Mouse (Mus musculus): ENCODE measurements around the gene Bard1.

Gene Bard1

DNA sequence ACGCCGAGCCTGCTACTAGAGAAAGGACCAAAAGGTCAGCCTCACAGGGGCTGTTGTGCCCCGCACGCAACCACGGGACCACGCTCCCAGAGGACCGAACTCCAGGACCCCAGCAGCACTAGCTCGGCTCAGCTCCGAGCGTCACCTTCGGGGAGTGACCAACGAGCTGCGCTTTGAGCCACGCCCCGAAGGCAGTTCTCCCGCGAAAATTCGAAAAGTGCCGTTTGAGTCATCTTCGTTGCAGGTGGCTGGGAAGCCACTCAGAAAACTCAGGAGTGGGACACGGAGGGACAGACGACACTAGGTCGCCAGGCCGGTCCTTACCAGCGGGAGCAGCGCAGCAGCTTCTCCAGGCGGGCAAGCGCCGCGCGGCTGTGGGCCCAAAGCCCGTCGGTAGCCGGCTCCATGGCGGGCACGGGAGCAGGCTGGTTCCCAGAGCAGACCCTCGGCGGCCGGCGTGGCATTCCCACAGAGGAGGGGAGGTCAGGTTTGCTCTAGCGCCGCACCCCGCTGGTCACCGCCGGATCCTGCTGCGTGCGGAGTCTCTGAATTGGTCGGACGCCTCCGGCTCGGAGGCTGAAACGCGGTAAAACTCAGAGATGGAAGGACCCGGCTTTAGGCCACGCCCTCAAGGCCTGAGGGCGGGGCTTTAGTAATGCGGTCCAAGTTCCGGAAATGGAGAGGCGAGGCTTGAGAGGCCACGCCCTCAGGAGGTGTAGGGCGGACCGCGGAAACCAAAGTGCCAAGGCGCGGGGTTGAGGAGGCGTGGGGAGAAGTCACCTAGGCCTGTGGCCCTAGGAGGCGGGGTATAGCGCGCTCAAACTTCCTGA is at the start of gene Bard1:
Gene Bard1, minus strand, starts transcription at position 803 of the 830 bp plus-strand sequence.
- DNase-seq (ENCODE audit: low spot score), result peak; percentile 31

DNA sequence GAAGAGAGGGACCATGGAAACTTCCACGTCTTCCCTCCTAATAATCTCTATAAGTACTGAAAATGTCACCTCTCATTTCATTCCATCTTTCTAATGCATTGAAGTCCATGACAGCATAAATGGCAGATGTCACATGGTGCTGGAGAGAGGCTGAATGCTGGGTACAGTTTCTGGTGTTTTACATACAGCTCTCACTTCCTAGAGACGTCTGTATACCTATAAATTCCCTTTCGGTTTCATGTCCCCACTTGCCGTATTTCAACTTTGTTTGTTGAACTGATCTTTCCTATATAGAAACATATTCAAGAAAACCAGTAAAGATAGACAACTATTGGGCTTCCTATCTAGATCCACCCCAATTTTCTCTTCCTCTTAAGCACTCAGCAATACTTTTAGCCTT is 24.2 kb upstream of the Bard1 start:
- DNase-seq (ENCODE audit: low spot score), result no peak

- DNase-seq (ENCODE audit: low spot score), result no peak
Observed at GRCm38 (mm10) chr1:71118511-71118910, 15.6 kb upstream of the Bard1 start.

GRCm38 (mm10) chr1:71117253-71117652 is 14.3 kb upstream of the Bard1 start:
- DNase-seq (ENCODE audit: low spot score), result no peak

DNA sequence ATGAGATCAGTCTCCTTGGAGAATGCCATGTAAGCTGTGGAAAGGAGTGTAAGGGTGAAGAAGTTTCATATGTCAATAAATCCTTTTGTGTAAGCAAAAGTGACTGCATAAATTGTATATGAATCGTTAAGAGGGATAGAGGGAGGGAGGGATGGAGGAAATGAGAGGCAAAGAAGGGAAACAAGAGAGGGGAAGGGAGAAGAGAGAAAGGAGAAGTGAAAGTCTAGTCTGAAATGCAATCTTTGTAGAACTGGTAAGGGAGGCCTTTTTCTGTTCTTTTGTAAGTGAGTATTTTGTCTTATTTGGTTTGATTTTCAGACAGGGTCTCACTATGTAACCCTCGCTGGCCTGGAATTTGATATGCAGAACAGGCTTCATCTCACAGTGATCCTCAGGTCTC is 12.8 kb upstream of the Bard1 start:
- DNase-seq (ENCODE audit: low spot score), result no peak

GRCm38 (mm10) chr1:71109858-71110257 is 6.9 kb upstream of the Bard1 start:
- no peak for DNase-seq (ENCODE audit: low spot score)

DNA sequence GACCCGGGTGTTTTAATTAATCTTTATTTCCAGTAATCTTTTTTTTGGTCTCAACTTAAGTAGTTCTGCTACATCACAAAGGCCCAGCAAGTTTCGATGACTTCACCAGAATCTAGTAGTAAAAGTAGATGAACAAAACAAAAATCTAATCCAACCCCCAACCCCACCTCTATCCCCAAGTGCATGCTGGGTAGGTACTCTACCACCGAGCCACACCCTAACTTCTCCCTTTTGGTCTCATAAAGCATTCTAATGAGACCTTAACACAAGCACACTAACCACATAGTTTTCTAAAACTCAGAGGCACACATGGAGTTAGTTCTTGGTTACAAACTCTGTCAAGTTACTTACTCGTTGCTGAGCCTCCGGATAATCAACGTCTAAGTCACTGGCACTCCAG is 3.2 kb upstream of the Bard1 start:
- no peak for DNase-seq (ENCODE audit: low spot score)

- no peak for DNase-seq (ENCODE audit: low spot score)
Observed at GRCm38 (mm10) chr1:71105724-71106123, 2.8 kb upstream of the Bard1 start.

DNA sequence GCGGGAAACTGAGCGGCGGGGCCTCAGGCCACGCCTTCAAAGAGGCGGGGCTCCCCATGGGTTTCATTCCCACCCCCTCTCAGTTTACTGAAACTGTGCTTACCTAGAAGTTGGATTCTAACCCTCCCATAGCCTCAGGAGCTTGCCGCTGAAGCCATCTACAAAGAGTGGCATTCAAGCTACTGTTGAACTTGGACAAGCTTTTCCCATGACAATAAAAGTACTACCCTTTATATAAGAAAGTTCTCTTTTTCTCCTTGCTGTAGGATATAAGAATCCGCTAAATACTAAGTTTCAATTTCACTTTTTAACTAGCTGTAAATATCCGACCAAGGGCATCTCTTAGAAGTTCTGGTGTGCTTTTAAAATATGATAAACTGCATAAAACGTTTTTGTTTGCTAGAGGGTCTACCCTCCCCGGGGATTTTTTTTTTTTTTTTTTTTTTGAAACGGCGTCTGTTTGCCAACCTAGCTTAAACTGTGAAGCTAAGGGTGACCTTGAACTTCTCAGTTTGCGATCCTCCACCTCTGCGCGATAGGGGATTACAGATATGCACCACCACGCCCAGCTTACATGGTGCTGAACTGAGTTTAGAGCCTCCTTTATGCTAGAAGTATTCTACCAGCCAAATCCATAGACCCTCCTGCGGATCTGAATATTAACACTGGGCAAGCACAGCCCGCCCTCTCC is 373 bp upstream of the Bard1 start:
- no peak for DNase-seq (ENCODE audit: low spot score)

DNA sequence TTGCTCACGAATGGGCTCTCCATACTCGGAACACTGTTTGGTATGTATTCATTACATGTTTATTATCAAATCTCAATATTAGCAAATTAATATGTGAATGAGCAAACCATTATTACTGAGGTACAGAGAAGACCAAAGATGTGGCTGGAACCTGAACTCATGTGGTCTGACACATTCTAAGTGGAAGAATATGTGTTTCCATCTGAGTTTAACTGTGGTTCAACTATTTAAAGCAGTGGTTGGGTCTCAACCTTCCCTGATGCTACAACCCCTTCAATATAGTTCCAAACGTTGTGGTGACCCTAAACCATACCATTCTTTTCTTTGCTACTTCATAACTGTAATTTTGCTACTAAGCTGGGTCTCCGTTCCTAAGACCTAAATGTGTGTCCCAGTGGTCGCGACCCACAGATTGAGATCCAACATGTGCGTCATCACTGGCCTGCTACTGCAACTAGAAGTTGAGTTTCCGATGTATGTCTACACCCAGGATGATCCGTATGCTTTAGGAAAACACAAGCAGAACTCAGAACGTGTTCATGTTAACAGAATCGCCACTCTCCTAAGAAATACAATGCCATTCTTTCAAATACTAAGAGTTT is 1.5 kb downstream of the Bard1 start:
- DNase-seq (ENCODE audit: low spot score), result no peak

DNA sequence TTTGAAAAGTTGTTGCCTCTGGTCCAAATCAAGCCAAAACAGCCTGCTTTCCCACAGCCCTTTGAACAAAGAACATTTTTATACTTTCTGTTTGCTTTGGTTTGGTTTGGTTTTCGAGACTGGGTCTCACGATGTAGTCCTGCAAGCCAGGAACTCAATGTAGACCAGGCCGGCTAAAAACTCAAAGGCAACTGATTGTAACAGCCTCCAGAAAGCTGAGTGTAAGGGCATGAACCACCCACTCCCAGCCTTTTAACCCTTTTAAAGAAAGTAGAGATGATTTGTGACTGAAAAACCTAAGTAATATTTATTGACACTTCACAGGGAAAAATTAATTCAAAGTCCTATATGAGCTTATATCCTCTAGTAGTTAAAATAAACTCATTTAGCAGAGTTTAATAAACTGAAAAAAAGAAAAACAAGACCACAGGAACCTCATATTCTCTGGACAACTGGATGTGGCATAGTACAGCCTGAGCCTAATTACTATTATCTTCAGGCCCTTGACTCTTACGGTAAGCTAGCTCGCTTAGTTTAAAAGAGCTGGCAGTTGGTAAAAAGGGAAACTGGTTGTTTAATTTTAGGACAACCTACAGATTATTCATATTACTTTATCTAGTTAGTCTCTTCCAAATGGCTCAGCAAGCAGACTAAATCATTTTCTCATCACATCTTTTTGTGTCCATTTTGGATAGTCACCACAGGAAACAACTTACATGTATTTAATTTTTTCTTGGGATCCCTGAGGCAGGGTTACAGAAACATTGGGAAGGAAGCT is 2.2 kb downstream of the Bard1 start:
- DNase-seq (ENCODE audit: low spot score), result no peak

DNA sequence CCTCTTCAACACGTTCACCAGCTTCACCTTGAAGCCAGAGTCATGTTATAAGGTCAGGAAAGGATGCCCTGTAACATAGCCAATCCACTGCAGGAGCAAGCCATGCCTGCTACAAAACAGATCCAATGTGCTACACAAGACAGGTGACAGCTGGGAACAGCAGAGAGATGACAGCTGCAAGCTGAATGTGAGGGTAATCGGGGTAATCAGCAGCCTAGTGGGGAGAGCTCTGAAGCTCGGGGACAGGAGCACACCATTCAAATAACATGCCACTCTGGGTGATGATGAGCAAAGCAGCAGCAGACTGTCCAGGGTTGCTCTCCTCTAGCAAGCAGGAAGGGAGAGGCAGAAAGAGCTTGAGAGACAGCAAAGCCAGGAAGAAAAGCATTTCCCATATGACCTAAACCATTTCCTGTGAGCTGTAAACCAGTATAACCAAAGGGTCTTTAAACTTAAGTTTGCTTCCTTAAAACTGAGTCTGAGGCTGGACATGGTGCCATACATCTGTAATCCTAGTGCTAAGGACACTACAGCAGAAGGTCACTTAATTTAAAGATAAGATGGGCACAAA is 2.9 kb downstream of the Bard1 start:
- DNase-seq (ENCODE audit: low spot score), result no peak

DNA sequence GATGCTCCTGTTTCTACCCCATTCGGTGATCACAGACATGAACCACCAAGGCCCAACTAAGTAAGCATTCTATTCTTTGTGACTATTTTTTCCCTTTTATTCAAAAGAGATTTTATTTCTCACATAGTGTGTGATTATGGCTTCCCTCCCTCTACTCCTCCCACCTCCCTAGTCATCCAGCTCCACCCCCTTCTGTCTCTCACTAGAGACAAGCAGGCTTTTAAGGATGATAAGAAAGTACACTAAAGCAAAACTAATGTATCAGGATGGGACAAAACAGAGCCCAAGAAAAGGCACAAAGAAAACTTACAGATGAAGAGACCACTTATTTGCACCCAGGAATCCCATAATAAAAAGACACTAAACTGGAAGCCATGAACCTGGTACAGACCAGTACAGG is 6.9 kb downstream of the Bard1 start:
- DNase-seq (ENCODE audit: low spot score), result no peak

DNA sequence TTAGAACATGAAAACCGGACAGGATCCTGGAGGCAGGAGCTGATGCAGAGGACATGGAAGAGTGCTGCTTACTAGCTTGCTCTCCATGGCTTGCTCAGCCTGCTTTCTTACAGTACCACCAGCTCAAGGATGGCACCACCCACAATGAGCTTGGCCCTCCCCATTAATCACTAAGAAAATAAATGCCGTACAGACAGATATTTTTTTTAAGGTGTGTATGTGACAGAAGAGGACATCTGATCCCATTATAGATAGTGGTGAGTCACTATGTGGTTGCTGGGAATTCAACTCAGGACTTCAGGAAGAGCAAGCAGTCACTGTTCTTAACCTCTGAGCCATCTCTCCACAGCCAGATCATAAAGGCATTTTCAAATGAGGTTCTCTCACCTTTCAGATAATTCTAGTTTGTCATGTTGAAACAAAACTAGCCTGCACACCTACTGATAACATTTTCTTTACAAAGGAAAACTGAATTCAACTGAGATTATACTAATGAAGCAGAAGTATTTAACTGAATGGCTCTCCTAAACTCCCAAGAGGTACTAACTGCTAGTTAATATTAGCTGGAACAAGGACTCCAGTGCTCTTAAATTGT is 7.6 kb downstream of the Bard1 start:
- no peak for DNase-seq (ENCODE audit: low spot score)

- DNase-seq (ENCODE audit: low spot score), result no peak
Observed at GRCm38 (mm10) chr1:71075651-71076050, 27.3 kb downstream of the Bard1 start.

GRCm38 (mm10) chr1:71070771-71071170 is 32.2 kb downstream of the Bard1 start:
- no peak for DNase-seq (ENCODE audit: low spot score)

DNA sequence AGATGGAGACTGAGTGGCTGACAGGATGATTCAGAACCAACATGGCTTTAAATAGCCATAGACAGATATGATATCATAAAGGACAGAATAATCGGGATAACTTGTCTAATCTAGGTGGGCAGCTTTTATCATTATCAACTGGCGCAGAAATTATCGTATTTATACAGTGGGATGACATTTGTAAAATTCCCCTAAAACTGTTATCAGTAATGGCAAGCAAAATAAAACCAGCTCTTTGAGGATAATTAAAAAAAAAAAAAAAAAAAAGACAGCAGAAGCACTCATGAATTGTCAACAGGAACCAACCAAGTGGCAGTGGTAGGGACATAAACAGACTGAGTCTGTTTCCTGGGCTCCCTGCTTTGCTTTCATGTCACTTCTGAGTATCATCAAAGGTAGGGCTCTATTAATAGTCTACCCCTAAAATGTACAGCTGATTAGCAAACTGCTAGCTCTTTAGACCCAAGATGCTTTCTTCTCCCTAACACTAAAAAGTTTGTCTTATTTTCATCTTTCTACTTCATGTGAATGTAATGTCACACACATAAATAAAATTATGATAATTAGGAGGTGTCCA is 34.1 kb downstream of the Bard1 start:
- no peak for DNase-seq (ENCODE audit: low spot score)

DNA sequence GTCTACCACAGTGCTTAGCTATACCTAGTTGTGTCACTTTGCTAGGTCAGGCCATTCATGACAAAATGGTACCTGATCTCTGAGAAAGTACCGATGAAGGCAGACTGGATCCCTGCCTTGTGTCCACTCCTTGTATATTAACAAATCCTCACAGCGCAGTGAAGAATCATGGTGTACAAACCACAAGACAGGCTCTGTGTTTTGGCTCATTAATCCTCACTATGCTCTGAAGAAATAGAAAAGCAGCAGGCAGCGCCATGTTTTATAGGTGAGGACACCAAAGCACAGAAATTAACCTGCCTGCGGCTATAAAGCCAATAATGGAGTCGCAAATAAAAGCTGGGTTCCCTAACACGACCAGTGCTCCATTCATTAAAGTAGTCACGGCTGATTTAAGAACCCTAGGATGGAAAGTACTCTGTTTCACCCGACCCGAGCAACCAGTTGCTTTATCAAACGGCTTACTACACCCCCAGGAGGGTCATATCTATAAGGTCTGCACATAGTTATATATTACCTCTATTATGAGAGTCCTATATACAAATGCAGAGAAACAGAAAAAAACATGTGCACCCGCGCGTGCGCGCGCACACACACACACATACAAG is 39.0 kb downstream of the Bard1 start:
- DNase-seq (ENCODE audit: low spot score), result no peak

DNA sequence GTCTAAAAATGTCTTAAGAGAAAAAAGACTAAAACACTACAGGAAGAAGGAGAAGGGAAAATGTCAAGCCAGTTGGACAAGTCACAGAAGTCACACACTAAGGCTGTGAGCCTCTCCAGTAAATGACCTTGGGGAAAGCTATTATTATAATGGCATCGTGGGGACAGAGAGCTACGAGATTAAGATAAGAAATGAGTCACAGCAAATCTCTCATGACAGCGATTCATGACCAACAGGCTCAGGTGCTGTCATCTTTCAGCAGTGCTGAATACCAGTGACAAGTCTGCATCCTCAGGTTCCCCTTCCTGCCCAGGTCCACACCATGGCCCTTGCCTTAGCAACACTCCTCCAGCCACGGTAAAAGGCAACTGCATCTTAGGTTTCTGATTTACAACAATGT is 46.8 kb downstream of the Bard1 start:
- no peak for DNase-seq (ENCODE audit: low spot score)

- DNase-seq (ENCODE audit: low spot score), result no peak
Observed at GRCm38 (mm10) chr1:71055454-71055853, 47.5 kb downstream of the Bard1 start.

DNA sequence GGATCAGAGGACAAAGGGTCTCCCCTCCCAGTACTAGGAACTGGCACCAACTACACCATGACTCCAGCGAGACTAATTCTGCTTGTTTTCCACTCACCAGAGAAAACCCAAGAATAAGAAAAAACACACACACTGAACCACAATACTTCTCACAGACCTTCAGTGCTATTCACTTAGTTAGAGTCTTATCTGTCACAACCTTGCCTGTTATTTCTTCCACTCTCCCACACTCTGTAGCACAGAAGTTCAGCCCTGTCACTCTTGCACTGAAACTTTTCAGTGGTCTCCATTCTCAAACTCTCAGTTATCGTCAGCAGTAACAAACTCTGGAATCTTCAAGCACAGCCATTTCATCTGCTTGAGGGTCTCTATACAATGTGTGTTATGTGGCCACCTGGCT is 50.2 kb downstream of the Bard1 start:
- DNase-seq (ENCODE audit: low spot score), result no peak
